Mouse (Mus musculus): ENCODE measurements at regions not wholly inside any gene's neighbourhood (a gene's known extent, or its start where the extent isn't known, plus 50 kb on each side); places are given as distances from the start of the nearest gene placed in this dataset.

GRCm38 (mm10) chr3:38257076-38257842 lies 227.4 kb downstream of the Ankrd50 start:
- DNase-seq (ENCODE audit: low spot score in 2 of 2), result no peak

GRCm38 (mm10) chr3:38255674-38256073 lies 229.0 kb downstream of the Ankrd50 start:
- no peak for DNase-seq (ENCODE audit: low spot score in 2 of 2)

GRCm38 (mm10) chr3:38254896-38255295 lies 229.7 kb downstream of the Ankrd50 start:
- DNase-seq (ENCODE audit: low spot score in 2 of 2), result peak; percentile 81 to 94

- no peak for DNase-seq (ENCODE audit: low spot score in 2 of 2)
Observed at GRCm38 (mm10) chr3:38251592-38251991, 233.1 kb downstream of the Ankrd50 start.

GRCm38 (mm10) chr3:38250552-38250951 lies 234.1 kb downstream of the Ankrd50 start:
- DNase-seq (ENCODE audit: low spot score in 2 of 2), result no peak

GRCm38 (mm10) chr3:38248941-38249340 lies 235.7 kb downstream of the Ankrd50 start:
- DNase-seq (ENCODE audit: low spot score in 2 of 2), result no peak

- DNase-seq (ENCODE audit: low spot score in 2 of 2), result no peak
Observed at GRCm38 (mm10) chr3:38246439-38246838, 238.2 kb downstream of the Ankrd50 start.

GRCm38 (mm10) chr3:38243209-38243608 lies 241.4 kb downstream of the Ankrd50 start:
- DNase-seq (ENCODE audit: low spot score in 2 of 2), result peak in 1 of 2 experiments; percentile 1

- DNase-seq (ENCODE audit: low spot score in 2 of 2), result no peak
Observed at GRCm38 (mm10) chr3:38237616-38238015, 247.0 kb downstream of the Ankrd50 start.

- DNase-seq (ENCODE audit: low spot score in 2 of 2), result peak in 1 of 2 experiments; percentile 29
Observed at GRCm38 (mm10) chr3:38235736-38236083, 248.9 kb downstream of the Ankrd50 start.

GRCm38 (mm10) chr3:38235033-38235735 lies 249.5 kb downstream of the Ankrd50 start:
- DNase-seq (ENCODE audit: low spot score in 2 of 2), result peak in 1 of 2 experiments; percentile 45

GRCm38 (mm10) chr3:38234534-38234933 lies 250.1 kb downstream of the Ankrd50 start:
- peak in 1 of 2 experiments; percentile 9 for DNase-seq (ENCODE audit: low spot score in 2 of 2)

- DNase-seq (ENCODE audit: low spot score in 2 of 2), result peak in 1 of 2 experiments; percentile 38
Observed at GRCm38 (mm10) chr3:38234006-38234405, 250.6 kb downstream of the Ankrd50 start.

- DNase-seq (ENCODE audit: low spot score in 2 of 2), result peak in 1 of 2 experiments; percentile 7
Observed at GRCm38 (mm10) chr3:38233091-38233490, 251.6 kb downstream of the Ankrd50 start.

- DNase-seq (ENCODE audit: low spot score in 2 of 2), result peak; percentile 84 to 92
Observed at GRCm38 (mm10) chr3:38232111-38233076, 252.2 kb downstream of the Ankrd50 start.

GRCm38 (mm10) chr3:38231506-38231905 lies 253.1 kb downstream of the Ankrd50 start:
- peak in 1 of 2 experiments; percentile 4 for DNase-seq (ENCODE audit: low spot score in 2 of 2)

- peak in 1 of 2 experiments; percentile 5 for DNase-seq (ENCODE audit: low spot score in 2 of 2)
Observed at GRCm38 (mm10) chr3:38230796-38231195, 253.8 kb downstream of the Ankrd50 start.

GRCm38 (mm10) chr3:38229686-38230085 lies 255.0 kb downstream of the Ankrd50 start:
- DNase-seq (ENCODE audit: low spot score in 2 of 2), result peak in 1 of 2 experiments; percentile 5

GRCm38 (mm10) chr3:38229051-38229450 lies 255.6 kb downstream of the Ankrd50 start:
- DNase-seq (ENCODE audit: low spot score in 2 of 2), result peak in 1 of 2 experiments; percentile 5

GRCm38 (mm10) chr3:38227596-38227995 lies 257.0 kb downstream of the Ankrd50 start:
- DNase-seq (ENCODE audit: low spot score in 2 of 2), result peak; percentile 64 to 69

GRCm38 (mm10) chr3:38227121-38227520 lies 257.5 kb downstream of the Ankrd50 start:
- peak in 1 of 2 experiments; percentile 4 for DNase-seq (ENCODE audit: low spot score in 2 of 2)
